Mouse (Mus musculus) olfactory bulb, adult 2 months (tissue): ENCODE data around the gene Ap4b1.

Experiments used
- CTCF ChIP-seq: fragments of 200-500 bp; IDR thresholded peaks from 2 replicates; pipeline ENCODE4 v1.5.1; 2012; ENCODE audit warnings: low read depth, mild to moderate bottlenecking, low read length, moderate library complexity; ENCODE audit not compliant: insufficient read depth
- POLR2A ChIP-seq: fragments of 200-500 bp; IDR thresholded peaks from 2 replicates; pipeline ENCODE4 v1.6.1; 2012; ENCODE audit warnings: mild to moderate bottlenecking, low read depth, low read length, moderate library complexity; ENCODE audit not compliant: insufficient read depth

GRCm38 (mm10) chr3:103779183-103779582, 30.1 kb upstream of the Ap4b1 start:
- TF ChIP-seq CTCF = no peak
- no peak for TF ChIP-seq POLR2A
